Mouse (Mus musculus) lung, postnatal 0 days (tissue): ENCODE results near the gene Msmp.

Experiments used
- CTCF ChIP-seq: IDR thresholded peaks from 2 replicates; pipeline ENCODE4 v1.5.1; 2016; ENCODE audit warnings: antibody characterized with exemption, mild to moderate bottlenecking
- EP300 ChIP-seq: IDR thresholded peaks from 2 replicates; pipeline ENCODE4 v1.6.1; 2016; ENCODE audit warnings: antibody characterized with exemption, mild to moderate bottlenecking, control low read depth

- TF ChIP-seq CTCF (no peak), EP300 (no peak)
These were observed 30.4 kb downstream of the Msmp start for GRCm38 (mm10) chr4:43553891-43554290.
